Mouse (Mus musculus) liver, embryonic 14.5 days (tissue): ENCODE results near the gene Mill1. TPM values are rescaled to one million over a fixed set of nuclear protein-coding genes. Genes with fewer than 3 reads are reported as not detected.
"Not testable (repeated sequence)": the region's sequence is repeated elsewhere in the genome, so short reads cannot be mapped to it uniquely, and the experiment has no call there.

Experiments used
- ATAC-seq: fragments of 200-750 bp; cut with Nextera tagmentation; 2 replicates; pipeline ENCODE4 v1.8.0; 2017; ENCODE audit warnings: moderate number of reproducible peaks, mild to moderate bottlenecking, moderate library complexity; ENCODE audit not compliant: insufficient read depth
- DNase-seq, 3 experiments: peaks; one replicate each; pipeline ENCODE4 v3.0.0-alpha.2; 2012 to 2013; ENCODE audit warnings: low read depth in 3 of 3, low spot score in 3 of 3
- H3K27ac ChIP-seq: fragments of 300-500 bp; sonication (generic); 2 replicates; pipeline ENCODE4 v1.5.1; 2014; ENCODE audit warnings: moderate library complexity, mild to moderate bottlenecking, control low read depth, inconsistent platforms
- H3K27me3 ChIP-seq: fragments of 300-500 bp; sonication (generic); 2 replicates; pipeline ENCODE4 v1.6.1; 2014; ENCODE audit warnings: mild to moderate bottlenecking, low read length, moderate library complexity; ENCODE audit not compliant: control insufficient read depth, insufficient read depth
- H3K36me3 ChIP-seq: fragments of 300-500 bp; sonication (generic); replicated peaks from 2 replicates; pipeline ENCODE4 v1.6.1; 2014; ENCODE audit warnings: low read depth; ENCODE audit not compliant: control insufficient read depth, insufficient read depth
- H3K4me1 ChIP-seq, 2 experiments: fragments of 200-500 bp in 1 of 2; fragments of 300-500 bp in 1 of 2; sonication (generic) in 1 of 2; replicated peaks; 2 replicates each; pipeline ENCODE4 v1.6.1; 2012 to 2014; ENCODE audit warnings: antibody characterized with exemption in 1 of 2, inconsistent platforms in 1 of 2, low read length in 1 of 2; ENCODE audit not compliant: control insufficient read depth in 2 of 2, insufficient read depth in 2 of 2
- H3K4me2 ChIP-seq: fragments of 300-500 bp; sonication (generic); 2 replicates; pipeline ENCODE4 v1.6.1; 2014; ENCODE audit warnings: low read depth, mild to moderate bottlenecking, control low read depth, moderate library complexity
- H3K4me3 ChIP-seq, 2 experiments: fragments of 200-500 bp in 1 of 2; fragments of 300-500 bp in 1 of 2; sonication (generic) in 1 of 2; 2 replicates each; pipeline ENCODE4 v1.5.1; 2012 to 2014; ENCODE audit warnings: low read depth in 2 of 2, low read length in 2 of 2, mild to moderate bottlenecking in 2 of 2, control low read depth in 1 of 2, inconsistent platforms in 1 of 2, moderate library complexity in 1 of 2; ENCODE audit not compliant: insufficient read depth in 1 of 2
- H3K9ac ChIP-seq: fragments of 300-500 bp; sonication (generic); replicated peaks from 2 replicates; pipeline ENCODE4 v1.6.1; 2014; ENCODE audit warnings: mild to moderate bottlenecking, control low read depth, moderate library complexity
- H3K9me3 ChIP-seq: fragments of 300-500 bp; sonication (generic); 2 replicates; pipeline ENCODE4 v1.6.1; 2016; ENCODE audit warnings: low read length, mixed read lengths; ENCODE audit not compliant: control insufficient read depth
- CTCF ChIP-seq: IDR thresholded peaks from 2 replicates; pipeline ENCODE4 v1.5.1; 2016; ENCODE audit warnings: antibody characterized with exemption, low read depth, control low read depth
- EP300 ChIP-seq: IDR thresholded peaks from 2 replicates; pipeline ENCODE4 v1.6.1; 2016; ENCODE audit warnings: antibody characterized with exemption, low read depth
- WGBS: fragments of 180-500 bp; shearing (Covaris S2); extraction: QIAGEN DNeasy Blood & Tissue Kit; methylation state at CpG from one replicate; pipeline ENCODE4 v1.1.7; 2014; ENCODE audit not compliant: insufficient replicate concordance; 5-methylcytosine and 5-hydroxymethylcytosine counted together
- polyA plus RNA-seq, 2 experiments: library from polyadenylated mRNA; depleted of rRNA in 1 of 2; stranded (reverse) in 1 of 2; unstranded in 1 of 2; fragments of >200 nt; fragmentation: Nextera tagmentation in 1 of 2; extraction: Ambion mirVana in 1 of 2; gene quantifications; 2 replicates each; pipeline versions ENCODE4 v1.2.1 to v1.2.3; 2012 to 2014

Gene Mill1
- not detected in 2 replicates for polyA plus RNA-seq (2012; rRNA removed)
- not detected in 2 replicates for polyA plus RNA-seq (2014; fragmentation: Nextera tagmentation; extraction: Ambion mirVana)

DNA sequence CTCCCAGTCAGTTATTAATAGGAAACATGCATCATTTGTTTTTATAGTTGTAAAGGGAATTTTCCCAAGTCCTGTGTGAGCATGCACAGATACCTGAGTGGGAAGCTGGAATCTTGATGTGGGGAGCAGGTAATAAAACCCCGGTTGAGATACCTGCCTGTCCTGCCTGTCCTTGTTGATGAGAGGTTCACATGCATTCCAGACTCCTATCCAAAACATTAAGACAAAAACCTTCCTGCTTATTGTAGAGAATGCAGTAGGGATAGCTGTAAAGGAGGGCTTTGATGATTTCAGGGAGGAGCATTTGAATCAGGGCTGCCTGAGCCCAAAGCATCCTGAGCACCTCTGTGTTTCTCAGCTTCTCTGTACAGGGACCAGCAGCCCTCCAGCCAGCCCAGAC lies at the start of gene Mill1:
Gene Mill1, plus strand, starts transcription at position 301 of the 400 bp plus-strand sequence.
- Histone ChIP-seq H3K4me3 (no peak within 1 kb of the TSS), H3K9me3 (no peaks in the 10 kb centered on the region), H3K4me1 (no peaks in the 10 kb centered on the region), H3K36me3 (no peaks in the 10 kb centered on the region), H3K27me3 (no peaks in the 10 kb centered on the region), H3K27ac (no peak within 1 kb of the TSS), H3K4me2 (no peak within 1 kb of the TSS), H3K9ac (no peak within 1 kb of the TSS)
- whole genome bisulfite sequencing: 30% methylated on average over 1 of the region's 1 CpGs
- no peak for ATAC-seq
- TF ChIP-seq EP300 (no peak), CTCF (no peak)
- no peak for DNase-seq

DNA sequence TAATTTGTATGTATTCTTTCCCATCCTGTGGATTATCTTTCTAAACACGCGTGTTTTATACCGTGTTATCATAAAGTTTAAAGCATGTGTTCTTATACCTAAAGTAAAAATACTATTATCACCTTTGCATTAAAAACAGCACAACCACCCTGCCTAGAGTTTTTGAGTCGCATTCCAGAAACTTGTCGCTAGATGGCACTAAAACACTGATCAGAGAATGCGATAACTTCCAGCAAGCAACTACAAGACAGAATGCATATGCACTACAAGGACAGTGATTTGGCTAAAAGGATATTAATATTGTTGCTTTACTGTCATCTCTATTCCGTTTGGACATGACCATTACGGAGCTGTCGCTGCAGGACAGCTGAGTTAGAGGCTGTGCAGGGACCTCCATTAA lies 34.2 kb upstream of the Mill1 start:
- ATAC-seq: no peak
- 11% methylated on average over 9 of the region's 9 CpGs for WGBS
- Histone ChIP-seq H3K4me1 (no peaks in the 10 kb centered on the region), H3K27ac (no peak overlapping the region), H3K36me3 (no peaks in the 10 kb centered on the region), H3K27me3 (no peaks in the 10 kb centered on the region), H3K4me3 (no peak overlapping the region), H3K9me3 (no peaks in the 10 kb centered on the region), H3K4me2 (no peak overlapping the region), H3K9ac (no peak overlapping the region)
- peak; percentile 4; the same call in 1 of the 2 replicates for TF ChIP-seq CTCF
- TF ChIP-seq EP300: no peak
- DNase-seq: no peak

DNA sequence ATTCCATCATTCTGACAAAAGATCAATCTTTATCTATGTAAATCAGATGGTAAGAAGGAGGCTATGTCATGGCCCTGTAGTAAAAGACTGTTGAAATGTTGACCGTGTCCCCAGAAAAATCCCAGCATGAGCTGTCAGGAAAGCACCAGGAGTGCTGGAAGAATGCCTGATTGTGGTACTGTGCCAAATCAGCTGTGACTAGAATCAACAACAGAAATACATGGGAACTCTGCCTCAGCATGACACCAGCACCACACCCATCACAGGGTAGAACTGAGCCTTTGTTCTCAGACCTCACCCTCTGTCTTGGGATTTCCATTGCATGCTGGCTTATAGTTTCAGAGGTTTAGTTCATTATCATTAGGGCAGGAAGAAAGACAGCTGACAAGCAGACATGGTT lies 30.4 kb upstream of the Mill1 start:
- Histone ChIP-seq H3K4me1 (no peaks in the 10 kb centered on the region), H3K4me2 (no peak overlapping the region), H3K27ac (no peak overlapping the region), H3K27me3 (no peaks in the 10 kb centered on the region), H3K36me3 (no peaks in the 10 kb centered on the region), H3K4me3 (no peak overlapping the region), H3K9me3 (no peaks in the 10 kb centered on the region), H3K9ac (no peak overlapping the region)
- ATAC-seq (no peak), DNase-seq (no peak)
- TF ChIP-seq EP300 (no peak), CTCF (no peak)
- WGBS: 60% methylated on average over 1 of the region's 1 CpGs

DNA sequence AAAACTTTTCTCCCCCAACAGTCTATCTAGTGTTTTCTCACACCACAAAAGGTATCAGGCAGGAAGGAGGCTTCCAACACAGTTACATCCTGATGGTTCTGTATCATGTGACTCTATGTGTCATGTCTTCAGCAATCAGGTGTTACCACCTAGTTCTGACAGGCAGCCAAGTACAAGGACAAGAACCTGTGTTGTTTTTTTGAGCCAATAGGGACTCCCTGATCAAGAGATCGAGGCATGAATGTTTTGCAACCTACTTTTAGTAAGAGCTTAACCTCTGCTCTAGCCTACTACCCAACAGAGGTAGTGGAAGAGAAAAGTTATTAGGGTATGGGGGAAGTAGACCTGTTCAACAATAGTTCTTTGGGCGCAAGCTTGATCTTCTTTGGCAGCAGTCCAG lies 6.6 kb upstream of the Mill1 start:
- Histone ChIP-seq H3K4me3 (no peak overlapping the region), H3K9me3 (no peaks in the 10 kb centered on the region), H3K4me2 (no peak overlapping the region), H3K4me1 (no peaks in the 10 kb centered on the region), H3K9ac (no peak overlapping the region), H3K27ac (no peak overlapping the region), H3K36me3 (no peaks in the 10 kb centered on the region), H3K27me3 (no peaks in the 10 kb centered on the region)
- WGBS: 54% methylated on average over 2 of the region's 2 CpGs
- TF ChIP-seq CTCF: no peak
- no peak for TF ChIP-seq EP300
- no peak for ATAC-seq
- no peak for DNase-seq

DNA sequence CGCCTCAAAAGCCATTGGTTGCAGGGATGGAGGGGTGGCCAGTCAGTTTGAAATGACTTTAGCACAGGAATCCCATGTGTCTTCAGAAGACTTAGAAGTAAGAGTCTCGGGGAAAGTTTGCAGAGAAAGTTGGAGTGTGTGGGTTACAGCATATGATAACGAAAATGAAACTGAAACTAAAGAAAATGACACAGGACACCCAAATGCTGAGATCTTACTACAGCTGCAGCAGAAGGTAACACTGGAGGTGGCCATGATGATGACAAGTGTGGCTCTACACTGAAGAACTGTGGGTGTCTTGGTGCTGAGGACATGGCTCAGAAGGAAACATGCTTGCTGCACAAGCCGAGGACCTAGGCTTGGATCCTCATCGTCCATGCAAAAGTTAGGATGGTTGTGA lies 3.9 kb upstream of the Mill1 start:
- Histone ChIP-seq H3K36me3 (no peaks in the 10 kb centered on the region), H3K4me3 (no peak overlapping the region), H3K27ac (no peak overlapping the region), H3K4me2 (no peak overlapping the region), H3K9me3 (no peaks in the 10 kb centered on the region), H3K4me1 (no peaks in the 10 kb centered on the region), H3K27me3 (no peaks in the 10 kb centered on the region), H3K9ac (no peak overlapping the region)
- WGBS: 39% methylated on average over 5 of the region's 5 CpGs
- DNase-seq (no peak), ATAC-seq (no peak)
- no peak for TF ChIP-seq CTCF
- TF ChIP-seq EP300: no peak

DNA sequence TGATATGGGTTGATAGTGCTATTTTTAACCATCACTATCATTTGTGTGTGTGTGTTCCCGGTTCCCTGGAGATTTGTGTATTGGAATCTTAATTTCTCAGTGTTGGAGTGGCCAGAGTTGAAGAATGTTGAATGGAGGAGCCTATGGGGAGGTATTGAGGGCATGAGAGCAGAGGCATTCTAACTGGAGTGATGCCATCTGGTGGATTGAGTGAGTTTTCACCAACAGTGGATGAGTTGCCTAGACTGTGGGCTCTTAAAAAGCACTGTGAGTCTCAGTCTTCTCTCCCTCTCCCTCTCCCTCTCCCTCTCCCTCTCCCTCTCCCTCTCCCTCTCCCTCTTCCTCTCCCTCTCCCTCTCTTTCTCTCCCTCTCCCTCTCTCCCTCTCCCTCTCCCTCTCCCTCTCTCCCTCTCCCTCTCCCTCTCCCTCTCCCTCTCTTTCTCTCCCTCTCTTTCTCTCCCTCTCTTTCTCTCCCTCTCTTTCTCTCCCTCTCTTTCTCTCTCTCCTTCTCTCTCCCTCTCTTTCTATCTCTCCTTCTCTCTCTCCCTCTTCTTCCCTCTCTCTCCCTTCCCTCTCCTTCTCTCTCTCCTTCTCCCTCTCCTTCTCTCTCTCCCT lies 1.1 kb upstream of the Mill1 start:
- H3K27ac ChIP-seq: not testable (repeated sequence)

More for the DNA sequence above, 1.1 kb upstream of the Mill1 start:
- H3K4me3 ChIP-seq, DNase-seq, H3K9me3 ChIP-seq, H3K4me1 ChIP-seq, H3K27me3 ChIP-seq, H3K36me3 ChIP-seq, H3K9ac ChIP-seq, H3K4me2 ChIP-seq, ATAC-seq: not testable (repeated sequence)
- WGBS: 5% methylated on average over 1 of the region's 1 CpGs
